Mouse (Mus musculus): ENCODE data around the gene Tenm3. TPM values are rescaled to one million over a fixed set of nuclear protein-coding genes. Genes with fewer than 3 reads are reported as not detected.

The Tenm3 gene
- total RNA-seq, 4 experiments from 2014 or later = 4.5 to 9.7 (median 7.0) TPM

DNA sequence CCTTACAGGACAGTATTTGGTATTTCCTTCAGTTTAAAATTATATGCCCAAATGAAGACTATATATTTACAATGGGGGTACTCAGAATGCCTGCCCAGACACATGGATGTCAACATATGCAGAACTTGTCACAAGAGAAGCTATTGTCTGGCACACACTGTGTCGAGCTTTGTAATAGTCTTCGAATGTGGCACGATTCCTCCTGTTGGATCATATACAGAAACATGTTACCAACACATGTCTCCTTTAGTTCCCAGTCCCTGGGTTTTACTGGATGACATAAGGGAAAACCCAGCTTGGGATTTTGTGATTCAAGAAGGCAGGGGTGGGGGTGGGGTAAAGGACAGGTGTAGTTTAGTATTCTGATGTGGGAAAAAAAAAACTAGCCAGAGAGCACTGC lies 524.1 kb downstream of the Tenm3 start:
- no peak for DNase-seq

DNA sequence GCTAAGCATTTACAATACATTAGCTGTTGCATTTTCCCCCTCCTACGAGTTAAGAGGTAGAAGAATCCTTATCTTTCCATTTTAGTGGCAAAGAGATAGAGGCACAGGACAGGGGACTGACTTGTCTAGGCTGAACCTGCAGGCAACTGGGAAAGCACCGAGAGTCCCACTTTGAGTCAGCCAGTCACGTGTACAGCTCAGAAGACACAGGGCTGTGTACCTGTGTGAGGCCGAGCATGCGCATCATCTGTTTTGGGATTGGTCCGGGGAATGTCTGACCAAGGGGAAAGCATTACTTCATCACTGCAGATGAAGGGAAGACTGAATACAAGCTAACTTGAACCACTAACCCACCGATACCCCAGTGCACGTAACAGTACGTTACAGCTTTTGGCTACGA lies 526.3 kb downstream of the Tenm3 start:
- DNase-seq = no peak

DNA sequence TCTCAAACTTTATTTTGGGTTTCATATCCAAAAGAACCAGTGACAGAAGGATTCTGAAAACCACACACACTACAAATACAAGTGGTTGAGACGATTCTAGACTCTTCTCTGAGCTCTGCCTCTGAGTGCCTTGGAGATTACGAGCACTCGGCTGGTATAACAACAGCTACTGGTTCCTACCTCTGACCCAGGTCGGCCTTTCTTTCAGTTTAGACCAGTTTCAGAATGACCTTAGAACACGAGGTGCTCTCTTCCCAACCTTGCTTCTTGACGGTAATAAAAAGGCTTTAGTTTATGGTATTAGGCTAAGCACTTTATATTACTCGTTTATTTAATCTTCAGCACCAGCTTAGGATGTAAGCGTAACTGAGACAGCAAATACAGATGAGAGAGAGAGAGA lies 528.1 kb downstream of the Tenm3 start:
- DNase-seq = no peak

DNA sequence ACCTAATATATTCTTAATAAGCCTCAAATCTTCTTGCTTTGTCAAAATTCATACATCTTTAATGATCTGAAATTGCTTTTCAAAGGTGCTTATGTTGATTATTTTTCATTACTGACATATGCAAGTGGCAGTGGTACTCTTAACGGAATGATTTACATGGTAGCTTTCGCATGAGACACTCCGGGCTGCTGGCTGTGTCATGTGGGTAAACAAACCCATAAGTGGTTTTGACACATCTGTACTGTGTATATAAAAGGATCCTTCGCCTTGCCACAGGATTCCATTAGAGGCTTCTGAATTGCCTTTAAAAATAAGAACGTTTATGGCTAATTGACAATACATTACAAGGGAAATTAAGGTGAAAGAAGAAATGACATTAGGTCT lies 529.8 kb downstream of the Tenm3 start:
- no peak for DNase-seq

DNA sequence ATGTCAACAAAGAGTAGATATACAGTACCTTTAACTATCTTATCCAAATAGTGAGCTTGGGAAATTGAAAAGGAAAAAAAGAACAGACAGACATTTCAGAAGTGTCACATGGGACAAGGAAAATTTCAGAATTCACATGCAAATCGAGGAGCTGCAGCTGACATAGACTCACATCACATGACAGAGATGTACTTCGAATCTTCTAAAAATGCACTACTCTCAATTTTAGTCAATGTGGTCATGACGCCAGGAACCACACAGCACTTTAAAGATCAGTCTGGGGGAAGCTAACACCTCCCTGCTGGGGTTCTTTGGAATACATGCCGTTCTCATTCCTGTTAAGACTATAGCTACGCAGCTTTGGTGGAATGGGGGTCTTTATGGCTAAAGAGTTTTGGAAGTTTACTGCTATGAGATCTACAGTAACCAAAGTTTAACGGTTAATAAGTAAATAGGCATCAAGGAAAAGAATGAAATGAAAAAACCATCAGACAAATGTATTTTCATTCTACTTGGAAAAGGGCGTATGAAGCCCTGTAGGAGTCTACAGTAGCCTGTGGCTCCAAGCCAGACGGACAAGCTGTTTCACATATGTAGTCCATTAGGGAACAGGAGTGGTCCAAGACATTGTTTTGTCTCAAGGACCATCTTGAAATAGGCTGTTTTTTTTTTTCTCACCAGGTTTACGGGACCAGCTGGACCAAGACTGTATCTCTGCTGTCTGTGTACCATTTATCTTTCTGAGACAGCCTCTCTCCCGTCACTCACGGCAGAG lies 530.4 kb downstream of the Tenm3 start:
- DNase-seq = no peak

DNA sequence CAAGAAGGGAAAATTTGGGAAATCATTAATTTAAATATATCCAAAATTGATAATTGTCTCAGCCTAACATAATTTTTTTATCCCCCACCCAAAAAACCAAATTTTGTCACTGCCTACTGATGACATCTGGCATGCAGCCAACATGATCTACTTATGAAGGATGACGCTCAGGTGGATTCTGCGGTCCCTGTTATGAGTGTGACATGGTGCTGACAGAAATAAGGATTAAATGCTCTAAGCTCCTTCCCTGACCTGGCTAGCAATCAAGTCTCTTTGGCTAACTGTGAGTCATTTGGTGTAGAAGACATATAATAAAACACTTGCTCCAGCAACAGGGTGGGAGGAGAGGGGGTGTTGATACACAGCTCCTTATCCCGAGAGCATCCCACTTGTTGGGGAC lies 532.0 kb downstream of the Tenm3 start:
- DNase-seq = no peak

DNA sequence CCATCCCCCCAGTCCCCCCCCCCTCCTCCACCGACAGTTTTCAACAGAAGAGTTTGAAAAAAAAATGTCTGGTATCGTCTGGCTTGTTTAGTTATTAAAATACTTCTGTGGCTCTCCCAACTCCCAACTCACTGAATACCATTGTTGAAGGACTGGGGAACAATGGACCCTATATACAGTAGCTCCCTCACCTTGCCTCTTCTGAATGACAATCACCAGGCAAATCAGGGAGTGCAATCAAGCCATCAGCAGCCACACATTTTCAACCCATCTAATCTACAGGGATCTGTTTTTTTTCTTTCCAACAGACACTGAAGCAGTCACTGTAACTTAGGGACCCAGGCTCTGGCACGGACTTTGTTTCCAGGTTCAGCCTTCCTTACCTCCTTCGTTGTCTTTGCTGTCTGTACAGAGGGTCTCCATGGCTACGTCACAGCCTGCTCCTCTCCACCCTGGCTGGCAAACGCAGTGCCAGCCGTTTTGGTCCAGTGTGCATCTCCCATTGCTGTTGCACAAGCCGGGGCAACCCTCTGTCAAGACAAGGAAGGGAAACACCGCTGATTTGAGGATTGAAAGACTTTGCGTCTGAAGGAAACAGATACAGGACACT lies 533.4 kb downstream of the Tenm3 start:
- no peak for DNase-seq

DNA sequence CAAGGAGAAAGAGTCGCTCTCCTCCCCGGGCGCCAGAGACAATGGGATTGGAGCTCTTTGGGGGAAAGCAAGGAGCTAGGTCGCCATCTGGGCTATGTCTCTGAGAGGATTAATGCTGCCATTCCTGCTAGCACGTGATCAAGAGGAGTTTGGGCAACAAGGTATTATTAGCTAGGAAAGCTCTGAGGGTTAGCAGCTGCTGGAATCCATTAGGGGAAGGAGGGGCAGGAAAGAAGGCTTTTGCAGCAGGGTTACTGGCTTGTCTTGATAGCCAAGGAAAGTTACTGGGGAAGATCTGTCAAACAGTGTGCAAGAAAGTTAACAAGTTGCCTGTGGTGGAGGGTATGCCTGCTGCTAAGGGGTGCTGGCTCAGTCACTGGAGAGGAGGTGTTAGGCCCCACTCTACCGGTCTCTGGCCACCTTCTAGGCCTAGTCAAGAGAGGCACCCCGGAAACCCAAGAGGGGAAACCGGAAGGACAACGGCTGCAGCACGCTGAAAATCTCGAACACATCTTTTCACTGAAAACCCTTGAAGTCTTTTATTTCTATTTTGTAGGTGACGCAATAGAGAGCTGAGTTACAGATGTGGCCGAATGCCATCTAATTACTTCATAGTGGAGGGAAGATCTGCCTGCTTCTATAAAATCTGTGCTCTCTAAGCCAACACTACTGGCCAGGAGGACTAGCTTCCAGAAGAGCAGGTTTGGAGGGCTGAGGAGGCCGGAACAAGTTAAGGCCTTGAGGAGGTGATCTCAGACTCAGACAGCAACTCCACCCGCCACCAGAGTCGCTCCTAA lies 534.4 kb downstream of the Tenm3 start:
- DNase-seq = no peak

DNA sequence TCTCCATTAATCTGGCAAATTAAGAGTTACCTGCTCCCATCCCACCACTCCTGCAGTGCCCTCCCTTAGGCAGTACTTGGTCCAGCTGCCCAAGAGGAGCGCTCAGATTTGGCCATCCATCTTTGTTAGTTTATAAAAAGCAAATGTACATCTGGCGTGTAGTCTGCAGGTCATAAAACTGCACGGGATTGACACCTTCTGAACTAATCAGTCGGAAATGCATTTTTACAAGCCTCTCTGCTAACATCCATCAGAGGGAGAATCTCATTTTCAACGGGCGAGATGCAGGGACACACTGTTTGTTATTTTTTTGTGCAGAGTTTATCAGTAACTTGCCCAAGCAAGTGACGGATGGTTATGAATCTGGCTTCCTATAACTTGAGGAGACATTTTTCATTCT lies 539.5 kb downstream of the Tenm3 start:
- no peak for DNase-seq

DNA sequence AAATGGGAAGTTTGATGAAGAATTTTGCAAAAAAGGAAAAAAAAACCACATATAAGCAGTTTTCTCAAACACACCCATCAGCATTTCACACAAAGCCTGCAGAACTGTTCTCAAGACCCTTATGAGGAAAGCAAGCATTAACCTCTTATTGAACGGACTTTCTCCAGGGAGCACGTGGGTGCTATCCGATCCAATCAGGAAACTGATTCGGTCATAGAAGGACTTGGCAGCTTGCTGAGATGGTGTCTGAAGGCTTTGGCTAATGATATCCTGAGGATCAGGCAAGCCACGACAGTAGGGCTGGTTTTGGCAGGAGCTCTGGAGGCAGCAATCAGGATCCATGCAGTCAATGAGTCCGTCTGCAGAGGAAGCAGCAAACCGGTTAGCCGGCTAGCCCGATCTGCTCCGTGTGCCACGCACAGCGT lies 543.1 kb downstream of the Tenm3 start:
- DNase-seq = no peak

DNA sequence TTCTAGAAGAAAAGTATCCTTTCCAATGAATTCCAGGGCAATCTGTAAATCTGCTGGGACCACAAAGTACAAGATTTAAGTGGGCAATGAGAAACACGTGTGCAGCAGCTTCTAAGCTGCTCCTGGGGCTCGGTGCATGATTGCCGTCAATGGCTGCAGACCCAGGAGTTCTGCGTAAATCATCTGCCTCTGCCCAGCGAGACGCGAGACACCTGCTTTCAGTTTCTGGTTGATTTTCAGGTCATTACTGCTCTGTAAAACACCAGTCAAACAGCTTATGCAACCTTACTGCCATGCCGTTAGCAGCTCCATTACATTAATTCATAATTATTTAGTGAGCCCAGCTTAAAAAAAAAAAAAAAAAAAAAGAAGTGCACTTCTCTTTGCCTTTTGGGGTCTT lies 543.7 kb downstream of the Tenm3 start:
- DNase-seq = no peak

DNA sequence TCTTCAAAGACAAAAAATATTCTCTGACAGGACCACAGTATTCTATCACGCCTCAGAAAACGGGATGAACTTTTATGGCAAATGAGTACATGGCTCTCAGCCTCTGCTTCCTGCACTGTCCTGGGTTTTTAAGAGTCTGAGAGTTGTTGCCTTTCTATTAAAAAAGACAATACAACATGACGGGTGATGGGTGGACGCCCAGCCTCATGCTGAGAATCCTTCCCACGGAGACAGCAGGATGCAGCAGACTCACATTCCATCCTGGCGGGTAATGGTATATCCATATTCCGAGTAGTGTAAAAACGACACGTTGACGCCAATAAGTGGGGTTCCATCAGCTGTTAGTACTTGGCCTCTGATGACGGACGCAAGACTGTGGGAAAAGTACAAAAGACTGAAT lies 544.4 kb downstream of the Tenm3 start:
- no peak for DNase-seq

DNA sequence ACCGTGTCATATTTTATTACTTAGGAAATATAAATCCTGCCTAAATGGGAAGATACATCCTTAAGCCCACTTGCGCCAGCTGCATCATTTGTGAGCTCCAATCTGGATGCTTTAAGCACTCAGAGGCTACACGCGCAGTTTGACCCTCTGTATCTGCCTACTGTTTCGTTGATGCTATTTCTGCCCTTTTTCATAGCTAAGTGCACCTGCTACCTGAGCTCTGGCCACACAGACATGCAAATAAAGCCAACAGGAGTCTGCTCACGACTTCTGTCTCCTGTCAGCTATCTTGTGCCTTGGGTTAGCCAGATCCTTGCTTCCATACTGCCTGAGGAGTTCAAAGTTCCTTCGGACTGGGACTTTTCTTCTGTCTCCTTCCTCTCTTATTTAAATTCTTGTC lies 547.4 kb downstream of the Tenm3 start:
- DNase-seq = no peak

DNA sequence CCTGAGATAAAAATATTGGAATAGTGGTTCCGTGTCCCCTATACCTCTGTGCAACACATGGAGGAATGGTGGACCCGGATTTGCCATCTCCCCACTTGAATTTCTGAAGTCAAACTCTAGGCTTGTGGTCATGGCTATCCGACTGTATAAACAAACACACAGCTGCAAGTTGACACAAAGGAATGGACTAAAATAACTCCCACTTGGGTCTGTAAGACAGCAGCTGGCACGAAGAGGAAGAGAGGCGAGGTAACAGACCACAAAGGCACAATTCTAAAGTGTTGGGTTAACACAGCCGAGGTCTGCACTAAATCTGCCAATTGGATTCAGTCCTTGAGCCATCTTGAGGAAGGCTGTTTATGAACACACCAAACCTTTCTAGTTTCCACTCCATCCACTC lies 548.2 kb downstream of the Tenm3 start:
- DNase-seq = no peak

DNA sequence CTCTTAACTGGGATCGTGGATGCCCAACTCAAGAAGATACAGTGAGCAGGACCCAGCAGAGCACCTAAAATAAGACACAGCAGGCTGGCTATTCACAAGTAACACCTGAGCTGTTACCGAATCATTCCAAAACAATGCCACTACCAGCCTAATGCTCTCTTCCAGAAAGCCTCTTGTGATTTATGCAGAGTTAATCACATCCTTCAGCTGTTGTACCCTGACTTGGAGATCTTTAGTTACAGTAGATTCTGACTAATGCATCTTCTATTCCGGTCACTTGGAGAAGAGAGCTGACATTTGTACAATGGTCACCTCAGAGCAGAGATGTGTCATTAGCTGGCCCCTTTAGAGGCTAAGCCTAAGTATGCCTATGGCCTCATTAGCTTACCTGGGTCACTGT lies 550.0 kb downstream of the Tenm3 start:
- DNase-seq = no peak

DNA sequence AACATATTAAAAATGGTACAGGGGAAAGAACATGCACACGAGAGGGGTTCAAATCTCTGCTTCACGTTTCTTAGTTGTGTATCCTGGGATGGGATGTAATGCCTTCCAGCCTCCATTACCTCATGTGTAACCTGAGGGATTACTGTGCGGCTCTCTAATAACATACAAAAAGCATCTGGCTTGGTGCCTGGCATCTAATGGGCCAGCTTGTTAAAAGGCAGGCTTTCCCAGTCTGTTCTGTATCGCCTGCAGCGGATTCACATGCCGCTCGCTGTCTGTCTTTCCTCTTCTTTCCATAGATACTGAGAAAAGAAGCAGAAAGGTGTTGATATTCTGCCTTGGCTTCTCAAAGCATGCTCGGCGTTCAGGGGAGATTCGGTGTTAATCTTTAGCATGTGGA lies 558.3 kb downstream of the Tenm3 start:
- DNase-seq = no peak

DNA sequence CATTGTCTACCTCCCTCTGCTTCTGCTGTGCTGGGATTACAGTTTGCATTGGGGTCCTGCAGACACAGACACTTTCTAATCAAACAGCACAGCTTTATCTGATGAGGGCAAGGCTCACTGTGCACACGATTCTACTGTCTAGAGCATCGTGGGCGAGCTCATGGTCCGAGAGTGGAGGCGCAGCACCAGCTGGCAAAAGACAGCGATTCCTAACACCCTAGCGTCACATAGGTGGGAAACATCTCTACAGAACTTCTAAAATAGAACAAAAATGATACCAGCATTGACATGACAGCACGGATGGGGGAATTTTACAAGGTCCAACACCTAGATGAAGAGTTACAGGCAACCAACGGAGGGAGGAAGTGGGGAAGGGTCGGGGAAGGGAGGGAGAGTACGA lies 561.9 kb downstream of the Tenm3 start:
- DNase-seq = no peak

DNA sequence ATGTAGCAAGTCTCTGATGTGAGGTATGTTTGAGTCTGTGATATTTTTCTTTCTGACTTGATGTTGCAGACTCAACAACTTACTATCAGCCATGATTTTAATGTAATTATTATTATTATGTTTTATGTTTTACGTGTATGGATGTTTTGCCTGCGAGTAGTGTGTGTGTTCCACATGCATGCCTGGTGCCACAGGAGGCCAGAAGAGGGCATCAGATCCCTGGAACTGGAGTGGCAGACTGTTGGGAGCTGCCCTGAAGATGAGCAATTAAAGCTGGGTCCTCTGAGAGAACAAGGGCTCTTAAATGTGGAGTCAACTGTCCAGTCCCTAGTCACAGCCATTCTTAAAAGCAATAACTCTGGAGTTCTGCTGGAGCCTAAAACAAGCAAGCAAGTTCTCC lies 564.4 kb downstream of the Tenm3 start:
- DNase-seq = no peak

DNA sequence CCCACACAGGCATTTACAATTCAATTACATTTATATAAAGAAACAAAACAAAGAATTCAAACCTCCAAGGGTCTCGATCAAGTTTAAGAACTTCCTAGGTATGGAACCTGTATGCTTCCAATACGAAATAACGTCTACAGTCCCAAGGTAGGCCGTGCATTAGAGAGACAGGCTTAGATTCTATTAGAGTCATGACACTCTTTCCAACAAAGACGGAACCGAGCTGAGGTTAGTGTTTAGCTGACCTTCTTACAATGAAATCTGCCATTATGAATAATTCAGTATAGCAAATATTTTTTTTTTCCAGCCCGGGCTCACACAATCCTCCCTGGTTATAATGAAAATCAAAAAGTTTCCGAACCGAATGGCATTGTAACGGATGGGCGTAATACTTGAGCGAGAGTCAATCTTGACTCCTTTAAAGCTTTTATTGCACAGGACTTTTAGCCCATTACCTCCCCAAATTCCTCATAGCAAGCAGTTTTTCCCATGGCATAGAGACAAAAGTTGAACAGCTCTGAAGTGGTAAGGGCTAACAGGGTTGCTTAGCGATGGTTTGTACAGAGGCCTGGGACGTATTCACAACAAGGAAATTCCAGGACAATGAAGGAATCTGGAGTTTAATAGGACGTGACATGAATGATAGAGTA lies 565.6 kb downstream of the Tenm3 start:
- DNase-seq = no peak

DNA sequence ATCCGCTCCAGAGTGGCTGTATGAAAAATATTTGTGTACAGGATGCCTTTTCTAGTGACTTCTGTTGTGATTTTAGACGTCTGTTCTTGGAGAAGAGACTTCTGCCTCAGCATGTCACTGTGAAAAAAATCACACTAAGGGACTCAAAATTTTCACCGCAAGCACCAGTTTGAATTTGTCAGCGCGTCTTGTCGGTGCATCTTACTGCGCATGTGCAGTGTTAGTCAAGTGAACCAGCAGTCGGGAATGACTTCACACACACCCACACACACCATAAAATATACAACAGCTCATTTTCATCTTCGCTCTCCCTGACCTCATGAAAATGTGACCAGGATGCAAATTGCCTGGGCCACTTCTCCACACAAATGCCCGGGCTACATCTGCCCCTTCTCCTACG lies 568.7 kb downstream of the Tenm3 start:
- no peak for DNase-seq

DNA sequence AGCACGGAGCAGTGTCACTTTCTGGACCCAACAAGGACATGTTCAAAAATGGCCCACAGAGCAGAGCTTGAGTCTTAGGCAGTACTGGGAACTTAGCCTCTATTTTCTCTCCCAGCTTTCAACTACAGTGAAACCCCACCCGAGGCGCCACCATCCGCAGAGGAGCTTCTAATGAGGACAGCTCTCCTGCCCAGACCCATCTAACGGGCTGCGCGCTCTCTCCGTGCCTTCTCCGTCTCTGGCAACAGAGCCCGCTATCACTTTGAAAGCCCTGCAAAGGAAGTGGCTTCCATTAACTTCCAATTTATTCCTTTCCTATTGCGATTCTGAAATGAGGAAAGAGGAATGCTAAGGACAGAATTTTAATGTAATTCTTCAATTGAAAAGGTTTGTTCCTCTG lies 569.2 kb downstream of the Tenm3 start:
- no peak for DNase-seq

DNA sequence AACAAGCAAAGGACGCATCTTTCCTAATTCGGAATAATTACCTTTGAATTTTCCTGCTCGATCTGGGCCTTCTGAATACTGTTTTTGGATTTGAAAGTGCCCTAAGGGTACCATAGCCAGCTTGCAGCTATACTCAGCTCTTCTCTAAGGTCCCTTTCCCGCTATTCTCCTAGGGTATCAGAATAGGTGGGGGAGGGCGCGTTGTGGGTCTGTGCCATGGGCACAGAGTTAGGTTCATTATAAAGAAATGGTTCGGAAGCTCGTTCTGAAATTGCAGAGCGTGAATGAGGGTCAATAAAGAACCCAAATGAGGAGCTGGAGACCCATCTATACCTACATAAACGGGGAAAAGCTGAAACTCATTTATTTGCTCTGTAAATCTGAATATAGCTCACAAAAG lies 575.1 kb downstream of the Tenm3 start:
- no peak for DNase-seq

DNA sequence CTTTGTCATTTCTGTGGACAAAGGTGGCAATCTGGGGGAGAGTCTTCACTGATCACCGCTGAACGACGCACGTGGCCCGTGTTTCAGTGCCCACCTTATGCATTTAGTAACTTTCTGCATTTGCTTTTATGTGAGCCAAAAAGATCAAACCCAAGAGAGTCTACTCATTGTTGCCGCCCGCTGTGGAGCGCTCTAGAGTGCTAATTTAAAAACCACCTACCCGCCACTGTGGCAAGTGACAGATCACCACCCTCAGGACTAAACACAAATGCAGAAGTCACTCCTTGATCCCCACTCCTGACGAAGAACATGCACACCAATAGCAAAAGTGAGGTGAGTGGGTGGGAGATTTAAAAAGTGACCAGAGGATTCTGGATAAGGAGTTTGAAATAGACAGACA lies 583.5 kb downstream of the Tenm3 start:
- no peak for DNase-seq
